Mouse (Mus musculus): ENCODE data around the gene Hspa1l. TPM values are rescaled to one million over a fixed set of nuclear protein-coding genes. Genes with fewer than 3 reads are reported as not detected.
A peak's percentile ranks its signal among the peaks of the same experiment; 100 is the strongest.
"Not testable (repeated sequence)": the region's sequence is repeated elsewhere in the genome, so short reads cannot be mapped to it uniquely, and the experiment has no call there.

Gene Hspa1l
- polyA plus RNA-seq, 1 experiment from 2014 or later, result 2.3 TPM

DNA sequence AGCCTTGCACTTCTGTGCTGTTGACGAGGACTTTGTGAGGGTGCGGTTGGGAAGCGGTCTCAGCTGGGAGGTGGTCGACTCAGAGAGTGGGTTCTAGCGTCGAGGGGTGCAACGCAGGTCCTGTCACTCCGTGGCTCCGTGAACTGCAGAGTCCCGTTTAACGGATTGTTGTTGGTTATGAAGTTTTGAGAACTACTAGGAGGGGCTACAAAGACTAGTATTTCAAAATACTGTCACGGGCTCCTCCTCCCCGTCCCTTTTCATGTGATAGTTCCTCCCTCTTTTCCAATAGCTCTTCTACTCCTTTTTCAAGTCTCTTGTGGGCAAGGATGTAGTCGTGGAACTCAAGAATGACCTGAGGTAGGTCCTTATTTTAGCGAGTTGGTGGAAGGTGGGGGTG is 9.8 kb downstream of the Hspa1l start:
- WGBS, result under 1% methylated on average over 15 of the region's 15 CpGs
- no peak; the same call in 1 of the 2 replicates for ATAC-seq (ENCODE audit: low FRiP score, low read depth)

DNA sequence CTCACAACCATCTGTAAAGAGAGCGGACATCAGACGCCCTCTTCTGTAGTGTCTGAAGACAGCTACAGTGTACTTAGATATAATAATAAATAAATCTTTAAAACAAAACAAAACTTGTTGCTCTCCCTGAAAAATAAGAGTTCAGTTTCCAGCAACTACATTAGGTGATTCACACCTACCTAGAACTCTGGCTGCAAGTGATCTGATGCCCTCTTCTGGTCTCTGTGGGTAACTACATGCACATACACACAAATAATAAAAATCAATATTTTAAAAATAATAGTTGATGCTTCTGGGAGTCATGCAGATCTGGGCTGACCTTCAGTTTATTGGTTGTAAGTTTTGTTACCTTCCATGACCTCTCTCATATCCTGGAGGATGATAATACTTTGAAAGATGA is 11.7 kb downstream of the Hspa1l start:
- Histone ChIP-seq H3K27ac (no peak overlapping the region), H3K36me3 (peaks cover 21% of the 10 kb centered on the region), H3K27me3 (replicated peaks) (no peaks in the 10 kb centered on the region), H3K4me3 (no peak overlapping the region), H3K9me3 (no peaks in the 10 kb centered on the region), H3K4me2 (replicated peaks) (no peak overlapping the region), H3K9ac (no peak overlapping the region), H3K4me1 (peaks cover 13% of the 10 kb centered on the region)
- 86% methylated on average over 2 of the region's 2 CpGs for WGBS
- no peak for ATAC-seq (ENCODE audit: low FRiP score, low read depth)

More for the DNA sequence above, 9.8 kb downstream of the Hspa1l start:
- Histone ChIP-seq H3K9me3 (no peaks in the 10 kb centered on the region), H3K4me1 (peaks cover 13% of the 10 kb centered on the region), H3K9ac (peak overlapping the region; percentile 80), H3K27ac (peak overlapping the region; percentile 87; the same call in 1 of the 2 replicates), H3K4me3 (peak overlapping the region; percentile 78), H3K27me3 (replicated peaks) (no peaks in the 10 kb centered on the region), H3K36me3 (peaks cover 23% of the 10 kb centered on the region), H3K4me2 (replicated peaks) (peak overlapping the region; percentile 73)

GRCm38 (mm10) chr17:34994751-34995150 is 22.2 kb downstream of the Hspa1l start:
- Histone ChIP-seq H3K4me2 (replicated peaks) (no peak overlapping the region), H3K4me3 (no peak overlapping the region), H3K36me3 (peaks cover 25% of the 10 kb centered on the region; the same call in 1 of the 2 replicates), H3K9me3 (no peaks in the 10 kb centered on the region), H3K9ac (no peak overlapping the region), H3K27ac (no peak overlapping the region), H3K27me3 (replicated peaks) (no peaks in the 10 kb centered on the region), H3K4me1 (peaks cover 4% of the 10 kb centered on the region; the same call in 1 of the 2 replicates)
- no peak for ATAC-seq (ENCODE audit: low FRiP score, low read depth)

GRCm38 (mm10) chr17:34995192-34995591 is 22.7 kb downstream of the Hspa1l start:
- WGBS, result 93% methylated on average over 4 of the region's 4 CpGs
- not testable (repeated sequence) for H3K27me3 ChIP-seq (replicated peaks); H3K4me1 ChIP-seq; H3K9ac ChIP-seq; ATAC-seq (ENCODE audit: low FRiP score, low read depth); H3K4me2 ChIP-seq (replicated peaks); H3K9me3 ChIP-seq; H3K27ac ChIP-seq; H3K4me3 ChIP-seq
- peaks cover 23% of the 10 kb centered on the region; the same call in 1 of the 2 replicates for H3K36me3 ChIP-seq

GRCm38 (mm10) chr17:34995927-34996326 is 23.4 kb downstream of the Hspa1l start:
- H3K9ac ChIP-seq; ATAC-seq (ENCODE audit: low FRiP score, low read depth): not testable (repeated sequence)
- 97% methylated on average over 4 of the region's 4 CpGs for WGBS

DNA sequence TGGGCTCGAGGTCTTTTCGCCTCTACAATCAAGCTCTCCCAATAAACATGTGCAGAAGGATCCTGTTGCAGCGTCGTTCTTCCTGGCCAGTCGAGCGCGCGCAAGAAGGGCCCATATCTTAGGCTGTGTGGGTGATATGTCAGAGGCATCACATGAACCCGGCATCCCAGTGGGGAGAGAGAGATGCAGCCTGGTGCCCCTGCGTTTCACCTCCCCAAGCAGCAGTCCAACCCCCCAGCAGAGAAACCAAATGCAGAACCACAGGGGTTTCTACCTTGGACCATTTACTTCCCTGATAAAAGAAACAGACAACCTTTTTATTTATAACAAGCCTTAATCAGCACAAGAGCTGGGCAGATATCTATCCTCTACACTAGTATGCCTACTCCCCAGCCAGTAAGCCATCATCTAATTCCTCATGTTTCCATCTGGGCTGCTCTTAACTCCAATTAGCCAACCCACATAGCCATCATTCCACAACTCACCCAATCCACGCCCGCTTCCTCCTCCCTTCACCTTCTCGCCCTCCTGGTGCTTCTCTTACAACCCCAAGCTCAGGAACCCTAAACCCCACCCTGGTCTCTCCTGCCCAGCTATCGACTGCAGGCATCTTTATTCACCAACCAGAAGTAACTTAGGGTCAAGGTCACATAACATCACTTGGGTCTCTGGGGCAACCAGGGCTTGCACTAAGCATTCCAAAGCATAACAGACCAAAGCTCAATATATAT is 24.1 kb downstream of the Hspa1l start:
- Histone ChIP-seq H3K27me3 (replicated peaks) (no peaks in the 10 kb centered on the region), H3K4me1 (peaks cover 10% of the 10 kb centered on the region), H3K36me3 (peaks cover 13% of the 10 kb centered on the region; the same call in 1 of the 2 replicates), H3K9me3 (no peaks in the 10 kb centered on the region), H3K4me2 (replicated peaks) (0 out of 2 replicates have a peak overlapping the region, but pooled peaks have one; percentile 1), H3K4me3 (no peak overlapping the region), H3K27ac (no peak overlapping the region), H3K9ac (no peak overlapping the region)
- no peak for ATAC-seq (ENCODE audit: low FRiP score, low read depth)
- WGBS, result 90% methylated on average over 13 of the region's 14 CpGs

More at GRCm38 (mm10) chr17:34995927-34996326, 23.4 kb downstream of the Hspa1l start:
- H3K27ac ChIP-seq; H3K9me3 ChIP-seq; H3K4me3 ChIP-seq; H3K4me2 ChIP-seq (replicated peaks); H3K27me3 ChIP-seq (replicated peaks); H3K4me1 ChIP-seq: not testable (repeated sequence)
- peaks cover 16% of the 10 kb centered on the region; the same call in 1 of the 2 replicates for H3K36me3 ChIP-seq

- ATAC-seq (ENCODE audit: low FRiP score, low read depth), result no peak
- Histone ChIP-seq H3K4me1 (peaks cover 16% of the 10 kb centered on the region), H3K27me3 (replicated peaks) (no peaks in the 10 kb centered on the region), H3K4me2 (replicated peaks) (no peak overlapping the region), H3K9ac (no peak overlapping the region), H3K27ac (no peak overlapping the region), H3K9me3 (no peaks in the 10 kb centered on the region), H3K4me3 (no peak overlapping the region), H3K36me3 (peaks cover 13% of the 10 kb centered on the region; the same call in 1 of the 2 replicates)
- WGBS, result 81% methylated on average over 5 of the region's 5 CpGs
Observed at GRCm38 (mm10) chr17:34997142-34997483, 24.6 kb downstream of the Hspa1l start.

DNA sequence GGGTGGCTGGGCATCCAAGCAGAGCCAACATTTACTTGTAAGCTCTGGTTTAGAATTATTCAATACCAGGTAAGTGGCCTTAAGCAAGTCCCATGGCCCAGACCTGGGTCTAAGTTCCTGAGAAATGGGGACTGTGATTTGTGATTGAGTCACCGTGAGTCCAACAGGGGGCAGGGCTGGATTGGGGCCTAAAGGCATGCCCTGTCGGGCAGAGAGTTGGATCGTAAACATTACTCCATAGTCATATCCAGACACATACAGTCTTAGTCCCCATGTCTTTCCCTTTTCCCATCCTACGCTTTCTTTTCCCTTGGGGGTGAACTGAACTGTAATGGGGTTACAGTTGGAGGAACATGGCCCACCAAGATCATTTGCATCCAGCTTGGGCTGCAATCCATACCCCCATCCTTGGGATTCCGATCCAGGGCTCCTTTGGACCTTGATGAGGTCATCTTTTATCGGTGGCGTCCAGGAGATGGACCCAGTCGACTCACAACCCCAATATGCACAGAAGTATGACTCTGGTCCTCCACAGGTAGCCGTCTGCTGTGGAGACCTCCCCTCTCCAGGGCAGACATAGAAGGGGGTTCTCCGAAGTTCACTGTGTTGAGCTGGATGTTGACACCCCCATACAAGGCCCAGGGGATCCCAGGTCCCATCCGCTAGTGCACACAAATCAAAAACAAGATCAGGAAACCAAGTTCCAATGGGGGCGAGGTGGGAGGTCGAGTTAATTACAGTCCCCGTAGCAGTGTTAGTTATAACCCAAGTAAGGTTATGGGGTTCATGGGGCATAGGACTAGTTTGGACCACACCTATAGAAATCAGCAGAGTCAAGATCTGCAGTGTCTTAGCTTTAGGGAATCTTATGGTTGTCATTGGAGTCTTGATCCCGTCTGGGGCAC is 26.3 kb downstream of the Hspa1l start:
- Histone ChIP-seq H3K36me3 (peaks cover 13% of the 10 kb centered on the region; the same call in 1 of the 2 replicates), H3K4me3 (no peak overlapping the region), H3K9me3 (no peaks in the 10 kb centered on the region), H3K4me2 (replicated peaks) (peak overlapping the region; percentile 97), H3K27ac (no peak overlapping the region), H3K9ac (no peak overlapping the region), H3K27me3 (replicated peaks) (no peaks in the 10 kb centered on the region), H3K4me1 (peaks cover 29% of the 10 kb centered on the region)
- WGBS, result 93% methylated on average over 15 of the region's 15 CpGs
- ATAC-seq (ENCODE audit: low FRiP score, low read depth), result no peak

DNA sequence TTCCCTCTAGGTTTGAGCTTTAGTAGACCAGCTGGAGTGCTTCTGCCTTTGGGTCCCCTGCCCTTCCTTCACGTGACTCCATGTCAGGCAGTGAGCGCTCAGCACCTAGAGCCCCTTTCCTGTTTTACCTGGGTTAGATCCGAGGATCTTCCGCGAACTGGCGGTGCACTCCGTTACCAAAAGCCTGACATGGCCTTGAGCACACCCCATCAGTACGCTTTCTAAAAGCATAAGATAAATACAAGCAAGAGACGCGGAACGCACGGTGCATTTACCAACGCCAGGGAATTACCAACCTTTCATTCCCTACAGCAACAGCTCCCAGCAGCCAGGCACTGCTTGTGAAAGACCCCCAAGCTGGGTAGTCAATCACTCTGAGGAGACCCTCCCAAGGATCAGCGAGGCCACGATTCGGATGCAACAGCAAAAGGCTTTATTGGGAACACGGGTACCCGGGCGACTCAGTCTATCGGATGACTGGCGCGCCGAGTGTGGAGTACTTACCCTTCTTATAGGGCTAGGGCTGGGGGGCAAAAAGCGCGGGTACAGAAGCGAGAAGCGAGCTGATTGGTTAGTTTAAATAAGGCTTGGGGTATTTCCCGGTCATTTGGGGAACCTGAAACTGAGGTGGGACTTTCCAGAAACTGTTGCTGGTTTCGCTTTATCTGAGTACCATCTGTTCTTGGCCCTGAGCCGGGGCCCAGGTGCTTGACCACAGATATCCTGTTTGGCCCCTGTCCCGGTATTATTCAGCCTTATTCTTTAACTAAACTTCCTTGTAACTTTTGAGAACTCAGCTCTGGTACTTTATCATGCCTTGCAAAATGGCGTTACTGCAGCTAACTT is 27.6 kb downstream of the Hspa1l start:
- peak overlapping the region; percentile 95 for H3K4me3 ChIP-seq
- peaks cover 29% of the 10 kb centered on the region for H3K4me1 ChIP-seq
- not testable (repeated sequence) for H3K27me3 ChIP-seq (replicated peaks); H3K9me3 ChIP-seq; ATAC-seq (ENCODE audit: low FRiP score, low read depth)
- peak overlapping the region; percentile 94; the same call in 1 of the 2 replicates for H3K27ac ChIP-seq
- H3K9ac ChIP-seq, result peak overlapping the region; percentile 96
- WGBS, result 26% methylated on average over 29 of the region's 32 CpGs
- H3K36me3 ChIP-seq, result peaks cover 25% of the 10 kb centered on the region
- H3K4me2 ChIP-seq (replicated peaks), result peak overlapping the region; percentile 97

DNA sequence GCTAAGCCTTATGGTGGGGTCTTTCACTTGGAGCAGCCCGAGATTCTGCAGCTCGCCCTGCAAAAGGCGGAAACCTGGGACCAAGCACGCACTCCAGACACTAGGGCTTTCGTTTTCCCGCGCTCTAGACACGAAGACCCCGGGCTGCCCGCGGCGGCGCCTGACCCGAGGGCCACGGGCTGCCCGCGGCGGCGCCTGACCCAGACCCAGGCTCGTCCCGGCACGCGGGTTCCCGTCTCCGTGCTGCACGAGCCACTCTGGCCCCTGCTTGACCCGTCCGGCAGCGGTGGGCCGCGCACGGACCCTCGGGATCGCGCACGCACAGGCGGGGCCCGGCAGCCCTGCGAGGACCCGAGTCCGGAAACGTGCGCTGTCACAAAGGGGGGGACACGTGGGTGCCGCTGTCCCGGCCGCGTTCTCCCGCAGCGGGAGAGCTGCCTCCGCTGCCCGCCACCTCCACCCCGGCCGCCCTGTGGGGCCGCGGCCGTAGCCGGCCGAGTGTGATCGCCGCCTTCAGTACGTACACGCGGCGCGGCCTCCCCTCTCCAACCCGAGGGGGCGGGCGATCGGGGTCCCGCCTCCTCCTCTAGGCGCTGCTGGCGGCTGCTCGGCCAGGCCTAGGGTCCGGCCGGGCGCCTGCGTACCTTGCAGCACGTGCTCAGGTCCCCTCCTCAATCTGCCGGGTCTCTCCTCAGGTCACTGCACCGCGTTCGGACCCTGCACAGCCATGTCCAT is 28.4 kb downstream of the Hspa1l start, which contains the start of gene Vars:
TSS of gene Vars (plus strand) at position 271 of the 735 bp plus-strand sequence.
- no peaks in the 10 kb centered on the region for H3K27me3 ChIP-seq (replicated peaks)
- peak; percentile 88 for ATAC-seq (ENCODE audit: low FRiP score, low read depth)
- H3K4me2 ChIP-seq (replicated peaks), result peak within 1 kb of the TSS; percentile 97
- H3K27ac ChIP-seq, result peak within 1 kb of the TSS; percentile 94
- peaks cover 33% of the 10 kb centered on the region for H3K36me3 ChIP-seq
- WGBS, result under 1% methylated on average over 83 of the region's 83 CpGs
- peak within 1 kb of the TSS; percentile 96 for H3K9ac ChIP-seq
- H3K4me3 ChIP-seq, result peak within 1 kb of the TSS; percentile 95
- H3K9me3 ChIP-seq, result no peaks in the 10 kb centered on the region
- peaks cover 29% of the 10 kb centered on the region for H3K4me1 ChIP-seq
